Mouse (Mus musculus): ENCODE data around the gene Pnp2. TPM values are rescaled to one million over a fixed set of nuclear protein-coding genes. Genes with fewer than 3 reads are reported as not detected.
A peak's percentile ranks its signal among the peaks of the same experiment; 100 is the strongest.

Gene Pnp2
- total and polyA plus RNA-seq, 2 experiments from 2014 or later = 0.27 to 0.46 TPM

GRCm38 (mm10) chr14:50925111-50925920, 30.5 kb upstream of the Pnp2 start:
- no peak for TF ChIP-seq CTCF (IDR thresholded peaks at IDR 0.05; ENCODE audit: low read depth)
- no peak for TF ChIP-seq EP300 (IDR thresholded peaks at IDR 0.05; ENCODE audit: low read depth)

GRCm38 (mm10) chr14:50927366-50927765, 28.4 kb upstream of the Pnp2 start:
- no peak for ATAC-seq (ENCODE audit: insufficient read depth, low read depth)
- Histone ChIP-seq H3K4me1 (ENCODE audit: control insufficient read depth, insufficient read depth) (peaks cover 16% of the 10 kb centered on the region), H3K9me3 (replicated peaks; ENCODE audit: control insufficient read depth, low read length) (no peaks in the 10 kb centered on the region), H3K4me3 (ENCODE audit: low read depth, low read length) (no peak overlapping the region), H3K4me2 (ENCODE audit: low read depth, low read length) (no peak overlapping the region), H3K27me3 (ENCODE audit: control insufficient read depth, insufficient read depth, low read length) (no peaks in the 10 kb centered on the region), H3K36me3 (replicated peaks; ENCODE audit: control insufficient read depth, insufficient read depth, low read length) (peaks cover 33% of the 10 kb centered on the region), H3K27ac (ENCODE audit: low read depth) (no peak overlapping the region), H3K9ac (replicated peaks; ENCODE audit: low read depth, low read length) (no peak overlapping the region)
- WGBS = 73% methylated on average over 3 of the region's 3 CpGs
- DNase-seq (ENCODE audit: low spot score) = no peak
- TF ChIP-seq CTCF (IDR thresholded peaks at IDR 0.05; ENCODE audit: low read depth) (no peak), EP300 (IDR thresholded peaks at IDR 0.05; ENCODE audit: low read depth) (no peak)

More at GRCm38 (mm10) chr14:50925111-50925920, 30.5 kb upstream of the Pnp2 start:
- H3K4me1 ChIP-seq (ENCODE audit: control insufficient read depth, insufficient read depth) = peaks cover 7% of the 10 kb centered on the region
- H3K36me3 ChIP-seq (replicated peaks; ENCODE audit: control insufficient read depth, insufficient read depth, low read length) = peaks cover 36% of the 10 kb centered on the region
- H3K4me3 ChIP-seq (ENCODE audit: low read depth, low read length) = peak overlapping the region; percentile 71
- no peaks in the 10 kb centered on the region for H3K9me3 ChIP-seq (replicated peaks; ENCODE audit: control insufficient read depth, low read length)
- peak overlapping the region; percentile 81 for H3K4me2 ChIP-seq (ENCODE audit: low read depth, low read length)
- H3K9ac ChIP-seq (replicated peaks; ENCODE audit: low read depth, low read length) = peak overlapping the region; percentile 80
- peak overlapping the region; percentile 93 for H3K27ac ChIP-seq (ENCODE audit: low read depth)
- DNase-seq (ENCODE audit: low spot score) (no peak), ATAC-seq (ENCODE audit: insufficient read depth, low read depth) (peak; percentile 17)
- WGBS = 1% methylated on average over 38 of the region's 38 CpGs
- no peaks in the 10 kb centered on the region for H3K27me3 ChIP-seq (ENCODE audit: control insufficient read depth, insufficient read depth, low read length)

GRCm38 (mm10) chr14:50929951-50930350, 25.8 kb upstream of the Pnp2 start:
- H3K9me3 ChIP-seq (replicated peaks; ENCODE audit: control insufficient read depth, low read length) = no peaks in the 10 kb centered on the region
- DNase-seq (ENCODE audit: low spot score) (no peak), ATAC-seq (ENCODE audit: insufficient read depth, low read depth) (no peak)
- H3K4me3 ChIP-seq (ENCODE audit: low read depth, low read length) = peak overlapping the region; percentile 81
- H3K36me3 ChIP-seq (replicated peaks; ENCODE audit: control insufficient read depth, insufficient read depth, low read length) = peaks cover 33% of the 10 kb centered on the region
- peak overlapping the region; percentile 87 for H3K9ac ChIP-seq (replicated peaks; ENCODE audit: low read depth, low read length)
- WGBS = 7% methylated on average over 10 of the region's 10 CpGs
- peaks cover 16% of the 10 kb centered on the region for H3K4me1 ChIP-seq (ENCODE audit: control insufficient read depth, insufficient read depth)
- H3K27ac ChIP-seq (ENCODE audit: low read depth) = peak overlapping the region; percentile 86
- no peaks in the 10 kb centered on the region for H3K27me3 ChIP-seq (ENCODE audit: control insufficient read depth, insufficient read depth, low read length)
- TF ChIP-seq CTCF (IDR thresholded peaks at IDR 0.05; ENCODE audit: low read depth) (no peak), EP300 (IDR thresholded peaks at IDR 0.05; ENCODE audit: low read depth) (no peak)
- peak overlapping the region; percentile 72 for H3K4me2 ChIP-seq (ENCODE audit: low read depth, low read length)

GRCm38 (mm10) chr14:50930377-50930753, 25.4 kb upstream of the Pnp2 start:
- no peak for TF ChIP-seq CTCF (IDR thresholded peaks at IDR 0.05; ENCODE audit: low read depth)
- TF ChIP-seq EP300 (IDR thresholded peaks at IDR 0.05; ENCODE audit: low read depth) = no peak
- WGBS = under 1% methylated on average over 26 of the region's 38 CpGs

GRCm38 (mm10) chr14:50930754-50931492, 24.9 kb upstream of the Pnp2 start, which contains the start of the genes Pip4p1 and Pnp:
Gene Pip4p1, minus strand, starts transcription at chr14:50930856.
Gene Pnp, plus strand, starts transcription at chr14:50931082.
- WGBS = under 1% methylated on average over 64 of the region's 68 CpGs

More at GRCm38 (mm10) chr14:50930377-50930753, 25.4 kb upstream of the Pnp2 start:
- peak overlapping the region; percentile 87 for H3K9ac ChIP-seq (replicated peaks; ENCODE audit: low read depth, low read length)
- peaks cover 33% of the 10 kb centered on the region for H3K36me3 ChIP-seq (replicated peaks; ENCODE audit: control insufficient read depth, insufficient read depth, low read length)
- DNase-seq (ENCODE audit: low spot score) = no peak
- H3K4me2 ChIP-seq (ENCODE audit: low read depth, low read length) = peak overlapping the region; percentile 72
- no peaks in the 10 kb centered on the region for H3K9me3 ChIP-seq (replicated peaks; ENCODE audit: control insufficient read depth, low read length)
- H3K4me3 ChIP-seq (ENCODE audit: low read depth, low read length) = peak overlapping the region; percentile 81
- ATAC-seq (ENCODE audit: insufficient read depth, low read depth) = peak; percentile 4; the same call in 1 of the 2 replicates
- no peaks in the 10 kb centered on the region for H3K27me3 ChIP-seq (ENCODE audit: control insufficient read depth, insufficient read depth, low read length)
- peak overlapping the region; percentile 86 for H3K27ac ChIP-seq (ENCODE audit: low read depth)
- peaks cover 13% of the 10 kb centered on the region for H3K4me1 ChIP-seq (ENCODE audit: control insufficient read depth, insufficient read depth)

More at GRCm38 (mm10) chr14:50930754-50931492, 24.9 kb upstream of the Pnp2 start, which contains the start of the genes Pip4p1 and Pnp:
- no peaks in the 10 kb centered on the region for H3K27me3 ChIP-seq (ENCODE audit: control insufficient read depth, insufficient read depth, low read length)
- H3K4me1 ChIP-seq (ENCODE audit: control insufficient read depth, insufficient read depth) = peaks cover 9% of the 10 kb centered on the region
- peaks cover 33% of the 10 kb centered on the region for H3K36me3 ChIP-seq (replicated peaks; ENCODE audit: control insufficient read depth, insufficient read depth, low read length)
- H3K9ac ChIP-seq (replicated peaks; ENCODE audit: low read depth, low read length) = peak within 1 kb of the TSS; percentile 87
- ATAC-seq (ENCODE audit: insufficient read depth, low read depth) (peak; percentile 99), DNase-seq (ENCODE audit: low spot score) (peak; percentile 100)
- peak within 1 kb of the TSS; percentile 81 for H3K4me3 ChIP-seq (ENCODE audit: low read depth, low read length)
- H3K9me3 ChIP-seq (replicated peaks; ENCODE audit: control insufficient read depth, low read length) = no peaks in the 10 kb centered on the region
- TF ChIP-seq EP300 (IDR thresholded peaks at IDR 0.05; ENCODE audit: low read depth) = no peak
- no peak for TF ChIP-seq CTCF (IDR thresholded peaks at IDR 0.05; ENCODE audit: low read depth)
- H3K27ac ChIP-seq (ENCODE audit: low read depth) = peak within 1 kb of the TSS; percentile 86
- H3K4me2 ChIP-seq (ENCODE audit: low read depth, low read length) = peak within 1 kb of the TSS; percentile 75
